Mouse (Mus musculus): ENCODE measurements at regions not wholly inside any gene's neighbourhood (a gene's known extent, or its start where the extent isn't known, plus 50 kb on each side); places are given as distances from the start of the nearest gene placed in this dataset.
"Not testable (repeated sequence)": the region's sequence is repeated elsewhere in the genome, so short reads cannot be mapped to it uniquely, and the experiment has no call there.

DNA sequence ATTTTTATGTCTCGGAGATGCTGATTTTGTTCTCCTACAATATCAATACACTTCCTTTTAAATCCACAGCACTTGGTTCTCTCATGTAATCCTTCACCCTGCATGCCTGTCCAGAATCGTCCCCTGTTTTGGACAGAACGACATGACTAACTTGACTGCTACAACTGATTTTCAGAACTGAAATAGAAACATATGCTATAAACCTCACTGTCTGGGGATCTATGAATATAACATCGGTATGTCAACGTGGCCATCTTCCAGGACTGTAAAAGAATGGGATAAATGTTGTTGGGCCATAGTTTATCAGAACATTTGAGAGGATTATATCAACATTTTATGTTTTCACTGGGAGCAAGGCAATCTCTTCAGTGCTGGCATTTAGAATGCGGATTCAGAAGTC, 795.2 kb upstream of the Pou3f3 start:
- Histone ChIP-seq H3K4me2 (ENCODE audit: low read depth) (no peak overlapping the region), H3K27me3 (ENCODE audit: control insufficient read depth, insufficient read depth, low read length) (no peaks in the 10 kb centered on the region), H3K9me3 (ENCODE audit: control insufficient read depth, low read length) (no peaks in the 10 kb centered on the region), H3K4me3 (ENCODE audit: low read depth, low read length) (no peak overlapping the region), H3K9ac (ENCODE audit: low read length) (no peak overlapping the region), H3K4me1 (ENCODE audit: control insufficient read depth, insufficient read depth, low read length) (no peaks in the 10 kb centered on the region), H3K36me3 (ENCODE audit: control insufficient read depth, insufficient read depth, low read length) (no peaks in the 10 kb centered on the region), H3K27ac (ENCODE audit: low read depth, low read length) (no peak overlapping the region)
- DNase-seq (ENCODE audit: low spot score) (no peak), ATAC-seq (ENCODE audit: insufficient read depth, low FRiP score, low TSS enrichment) (no peak)
- 87% methylated on average over 6 of the region's 6 CpGs for WGBS

DNA sequence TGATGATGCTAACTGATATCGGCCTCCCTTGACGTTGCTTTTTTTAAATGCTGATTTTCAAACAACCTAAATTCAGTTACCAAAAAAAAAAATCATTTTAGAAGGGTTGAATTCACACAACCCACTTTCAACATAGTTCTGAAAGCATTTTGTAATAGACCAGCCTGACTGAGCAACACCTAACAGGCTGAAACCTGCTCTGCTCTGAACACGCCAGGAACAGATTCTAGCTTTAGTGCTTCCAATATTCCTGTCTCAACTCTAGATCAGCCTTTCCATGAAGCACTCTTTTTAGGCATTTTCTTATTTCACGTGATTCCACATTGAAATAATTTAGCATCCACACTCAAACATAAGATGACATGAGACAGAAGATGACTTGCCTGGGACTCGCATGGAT, 789.6 kb upstream of the Pou3f3 start:
- Histone ChIP-seq H3K9me3 (ENCODE audit: control insufficient read depth, low read length) (no peaks in the 10 kb centered on the region), H3K4me2 (ENCODE audit: low read depth) (no peak overlapping the region), H3K27me3 (ENCODE audit: control insufficient read depth, insufficient read depth, low read length) (no peaks in the 10 kb centered on the region), H3K36me3 (ENCODE audit: control insufficient read depth, insufficient read depth, low read length) (no peaks in the 10 kb centered on the region), H3K4me3 (ENCODE audit: low read depth, low read length) (no peak overlapping the region), H3K9ac (ENCODE audit: low read length) (no peak overlapping the region), H3K27ac (ENCODE audit: low read depth, low read length) (no peak overlapping the region), H3K4me1 (ENCODE audit: control insufficient read depth, insufficient read depth, low read length) (no peaks in the 10 kb centered on the region)
- 85% methylated on average over 5 of the region's 5 CpGs for WGBS
- ATAC-seq (ENCODE audit: insufficient read depth, low FRiP score, low TSS enrichment): no peak
- DNase-seq (ENCODE audit: low spot score): no peak

DNA sequence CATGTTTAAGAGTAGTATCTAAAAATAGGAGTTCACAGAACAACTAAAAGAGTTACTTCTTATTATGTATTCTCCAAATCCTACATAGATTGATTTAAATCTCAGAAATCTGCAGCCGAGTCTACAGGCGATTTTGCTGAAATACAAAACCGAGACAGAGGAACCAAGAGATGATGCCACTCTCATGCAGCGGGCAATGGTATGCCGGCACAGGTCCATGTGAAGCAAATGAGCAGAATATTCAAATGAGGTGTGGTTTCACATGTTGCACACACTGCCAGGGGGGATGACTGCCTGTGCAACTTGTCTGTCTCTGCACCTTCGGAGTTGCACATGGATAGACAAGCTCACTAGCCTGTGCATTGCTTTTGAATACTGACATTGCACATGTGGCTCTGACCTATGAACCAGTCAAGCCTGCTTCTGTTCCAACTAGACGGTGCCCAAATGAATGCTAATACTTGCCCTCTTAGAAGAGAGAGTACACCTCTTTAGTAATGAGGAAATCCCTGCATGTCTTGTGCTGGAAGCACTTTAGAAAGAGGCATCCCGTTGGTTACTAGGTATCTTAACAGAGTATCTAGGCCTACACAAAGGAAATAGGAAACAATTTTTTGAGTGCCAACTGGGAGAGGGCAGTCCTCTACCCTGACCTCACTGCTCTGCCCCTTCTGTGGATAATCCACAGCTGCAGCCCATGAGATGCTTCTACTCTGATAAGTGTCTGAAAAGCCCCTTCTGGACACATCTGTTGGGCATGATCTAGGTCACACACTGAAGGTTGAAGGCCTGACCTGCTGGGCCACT, 787.4 kb upstream of the Pou3f3 start:
- H3K27me3 ChIP-seq (ENCODE audit: control insufficient read depth, insufficient read depth, low read length): no peaks in the 10 kb centered on the region
- H3K9ac ChIP-seq (ENCODE audit: low read length): no peak overlapping the region
- H3K9me3 ChIP-seq (ENCODE audit: control insufficient read depth, low read length): no peaks in the 10 kb centered on the region
- H3K27ac ChIP-seq (ENCODE audit: low read depth, low read length): no peak overlapping the region
- no peak overlapping the region for H3K4me2 ChIP-seq (ENCODE audit: low read depth)
- H3K4me3 ChIP-seq (ENCODE audit: low read depth, low read length): no peak overlapping the region
- no peaks in the 10 kb centered on the region for H3K36me3 ChIP-seq (ENCODE audit: control insufficient read depth, insufficient read depth, low read length)
- no peak for DNase-seq (ENCODE audit: low spot score)
- no peak for ATAC-seq (ENCODE audit: insufficient read depth, low FRiP score, low TSS enrichment)
- WGBS: 94% methylated on average over 8 of the region's 8 CpGs
- H3K4me1 ChIP-seq (ENCODE audit: control insufficient read depth, insufficient read depth, low read length): no peaks in the 10 kb centered on the region

DNA sequence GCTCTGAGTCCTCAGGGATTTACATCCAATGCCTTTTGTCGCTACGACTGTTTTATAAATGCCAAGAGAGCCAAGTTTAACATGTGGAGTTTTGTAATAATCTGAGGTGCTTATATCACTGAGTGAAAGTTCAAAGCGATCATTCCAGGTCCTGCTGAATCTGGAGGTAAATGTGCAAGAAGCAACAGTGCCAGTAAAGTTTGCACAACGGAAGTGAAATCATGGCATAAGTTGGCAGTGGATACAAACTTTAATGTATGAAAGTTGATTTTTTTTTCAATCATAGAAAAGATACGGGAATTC, 786.8 kb upstream of the Pou3f3 start:
- Histone ChIP-seq H3K4me3 (ENCODE audit: low read depth, low read length) (no peak overlapping the region), H3K4me1 (ENCODE audit: control insufficient read depth, insufficient read depth, low read length) (no peaks in the 10 kb centered on the region), H3K36me3 (ENCODE audit: control insufficient read depth, insufficient read depth, low read length) (no peaks in the 10 kb centered on the region), H3K27me3 (ENCODE audit: control insufficient read depth, insufficient read depth, low read length) (no peaks in the 10 kb centered on the region), H3K9ac (ENCODE audit: low read length) (no peak overlapping the region), H3K27ac (ENCODE audit: low read depth, low read length) (no peak overlapping the region), H3K9me3 (ENCODE audit: control insufficient read depth, low read length) (no peaks in the 10 kb centered on the region), H3K4me2 (ENCODE audit: low read depth) (no peak overlapping the region)
- no peak for ATAC-seq (ENCODE audit: insufficient read depth, low FRiP score, low TSS enrichment)
- DNase-seq (ENCODE audit: low spot score): no peak
- 86% methylated on average over 5 of the region's 5 CpGs for WGBS

DNA sequence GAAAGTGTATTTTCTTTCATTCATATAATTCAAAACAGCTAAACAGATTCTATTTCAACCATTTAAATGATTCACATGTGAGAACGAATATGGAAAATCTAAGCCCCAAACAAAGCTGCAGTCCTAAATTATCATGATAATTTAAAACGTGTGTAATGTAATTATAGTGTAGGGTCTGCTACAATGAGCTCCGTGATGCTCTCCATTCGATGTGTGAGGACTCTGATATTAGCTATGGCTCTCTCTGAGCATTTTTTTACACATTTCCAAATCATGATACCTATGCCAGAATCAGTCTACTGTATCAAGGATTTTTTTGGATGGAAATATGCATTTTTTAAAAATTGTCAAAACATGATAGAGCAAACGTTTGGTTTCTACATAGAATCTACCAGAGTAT, 785.8 kb upstream of the Pou3f3 start:
- Histone ChIP-seq H3K9me3 (ENCODE audit: control insufficient read depth, low read length) (no peaks in the 10 kb centered on the region), H3K9ac (ENCODE audit: low read length) (no peak overlapping the region), H3K27ac (ENCODE audit: low read depth, low read length) (no peak overlapping the region), H3K4me3 (ENCODE audit: low read depth, low read length) (no peak overlapping the region), H3K4me1 (ENCODE audit: control insufficient read depth, insufficient read depth, low read length) (no peaks in the 10 kb centered on the region), H3K4me2 (ENCODE audit: low read depth) (no peak overlapping the region), H3K27me3 (ENCODE audit: control insufficient read depth, insufficient read depth, low read length) (no peaks in the 10 kb centered on the region), H3K36me3 (ENCODE audit: control insufficient read depth, insufficient read depth, low read length) (no peaks in the 10 kb centered on the region)
- ATAC-seq (ENCODE audit: insufficient read depth, low FRiP score, low TSS enrichment) (no peak), DNase-seq (ENCODE audit: low spot score) (no peak)
- WGBS: 83% methylated on average over 5 of the region's 5 CpGs

DNA sequence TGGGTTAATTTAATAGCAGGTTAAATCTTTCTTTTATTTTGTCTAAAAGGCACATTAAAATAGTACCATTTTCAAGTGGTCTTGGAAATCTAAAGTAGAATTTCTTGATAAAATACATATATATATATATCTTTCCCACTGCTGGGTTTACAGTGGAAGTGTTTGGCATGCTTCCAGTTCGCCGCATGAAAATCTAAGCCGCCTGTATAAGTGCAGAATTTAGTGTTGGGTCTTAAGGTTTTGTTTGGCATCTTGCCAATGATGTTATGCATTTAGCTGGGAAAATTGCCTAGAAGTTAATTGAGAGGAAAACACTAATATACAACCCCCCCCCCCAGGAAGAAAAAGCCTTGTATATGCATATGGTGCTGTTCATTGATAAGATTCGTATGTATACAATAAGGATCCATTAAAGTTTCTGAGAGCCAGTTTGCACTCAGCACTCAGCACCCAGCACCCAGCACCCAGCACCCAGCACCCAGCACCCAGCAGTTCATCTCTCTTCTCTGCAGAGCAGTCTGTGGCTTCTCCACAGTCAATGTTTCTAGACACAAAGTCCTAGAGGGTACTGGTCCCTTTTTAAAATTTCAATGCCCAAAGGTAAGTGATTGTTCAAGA, 778.7 kb upstream of the Pou3f3 start:
- Histone ChIP-seq H3K27me3 (ENCODE audit: control insufficient read depth, insufficient read depth, low read length) (no peaks in the 10 kb centered on the region), H3K36me3 (ENCODE audit: control insufficient read depth, insufficient read depth, low read length) (no peaks in the 10 kb centered on the region), H3K9me3 (ENCODE audit: control insufficient read depth, low read length) (no peaks in the 10 kb centered on the region), H3K27ac (ENCODE audit: low read depth, low read length) (no peak overlapping the region), H3K4me3 (ENCODE audit: low read depth, low read length) (no peak overlapping the region), H3K4me1 (ENCODE audit: control insufficient read depth, insufficient read depth, low read length) (no peaks in the 10 kb centered on the region), H3K9ac (ENCODE audit: low read length) (no peak overlapping the region), H3K4me2 (ENCODE audit: low read depth) (no peak overlapping the region)
- WGBS: 87% methylated on average over 4 of the region's 4 CpGs
- DNase-seq (ENCODE audit: low spot score): no peak
- ATAC-seq (ENCODE audit: insufficient read depth, low FRiP score, low TSS enrichment): no peak

DNA sequence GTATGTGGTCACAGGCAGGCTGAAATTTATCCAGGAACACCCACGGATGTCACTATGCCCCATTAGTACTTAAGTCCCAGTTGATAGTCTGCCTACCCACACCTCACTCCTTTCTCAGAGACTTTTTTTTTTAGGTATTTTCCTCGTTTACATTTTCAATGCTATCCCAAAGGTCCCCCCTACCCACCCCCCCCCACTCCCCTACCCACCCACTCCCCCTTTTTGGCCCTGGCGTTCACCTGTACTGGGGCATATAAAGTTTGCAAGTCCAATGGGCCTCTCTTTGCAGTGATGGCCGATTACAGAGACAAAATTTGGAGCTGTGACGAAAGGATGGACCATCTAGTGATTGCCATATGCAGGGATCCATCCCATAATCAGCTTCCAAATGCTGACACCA, 777.8 kb upstream of the Pou3f3 start:
- not testable (repeated sequence) for H3K27ac ChIP-seq (ENCODE audit: low read depth, low read length); H3K9me3 ChIP-seq (ENCODE audit: control insufficient read depth, low read length); H3K36me3 ChIP-seq (ENCODE audit: control insufficient read depth, insufficient read depth, low read length); DNase-seq (ENCODE audit: low spot score); H3K9ac ChIP-seq (ENCODE audit: low read length); H3K4me3 ChIP-seq (ENCODE audit: low read depth, low read length); H3K27me3 ChIP-seq (ENCODE audit: control insufficient read depth, insufficient read depth, low read length); H3K4me2 ChIP-seq (ENCODE audit: low read depth); ATAC-seq (ENCODE audit: insufficient read depth, low FRiP score, low TSS enrichment); H3K4me1 ChIP-seq (ENCODE audit: control insufficient read depth, insufficient read depth, low read length)
- 90% methylated on average over 5 of the region's 5 CpGs for WGBS

DNA sequence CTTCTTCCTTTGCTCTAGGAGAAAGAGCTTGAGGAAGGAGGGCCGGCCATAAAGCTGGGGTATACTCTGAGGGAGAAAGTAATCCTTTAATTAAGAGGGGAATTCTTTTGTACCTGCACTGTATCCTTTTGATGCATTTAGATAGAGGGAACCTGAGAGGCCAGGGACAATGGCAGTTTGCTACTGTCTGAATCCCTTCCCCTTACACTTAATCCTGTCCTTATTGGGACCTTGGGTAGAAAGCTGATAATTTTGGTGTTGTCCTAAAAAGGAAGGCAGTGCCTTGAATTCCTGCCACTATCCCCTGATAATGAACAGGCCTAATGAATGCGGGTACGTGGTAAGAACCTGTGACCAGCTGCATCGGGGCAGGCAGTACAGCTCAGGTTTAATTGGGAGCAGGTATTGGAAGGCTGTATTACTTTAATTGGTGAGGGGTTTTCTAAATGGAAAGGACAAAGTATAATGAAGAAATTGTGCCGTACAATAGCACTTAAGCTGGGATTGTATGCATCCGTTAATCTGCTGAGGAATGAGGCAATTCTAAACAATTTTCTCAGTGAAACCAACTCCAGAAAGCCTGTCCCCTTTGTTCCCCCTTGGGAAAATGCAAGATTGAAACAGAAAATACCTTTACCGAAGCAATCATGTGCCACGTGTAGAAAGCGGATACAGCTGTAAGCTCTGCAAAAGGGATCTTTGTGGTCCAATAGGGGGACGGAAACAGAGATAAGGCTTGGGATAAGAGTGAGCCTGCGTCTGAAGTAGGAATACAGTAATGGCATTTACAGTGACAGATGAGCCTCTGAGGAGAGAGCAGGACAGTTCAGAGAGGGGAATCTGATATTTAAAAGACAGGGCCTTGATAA, 776.9 kb upstream of the Pou3f3 start:
- H3K4me1 ChIP-seq (ENCODE audit: control insufficient read depth, insufficient read depth, low read length): no peaks in the 10 kb centered on the region
- WGBS: 65% methylated on average over 11 of the region's 11 CpGs
- no peaks in the 10 kb centered on the region for H3K9me3 ChIP-seq (ENCODE audit: control insufficient read depth, low read length)
- no peak for DNase-seq (ENCODE audit: low spot score)
- H3K4me3 ChIP-seq (ENCODE audit: low read depth, low read length): no peak overlapping the region
- no peak overlapping the region for H3K9ac ChIP-seq (ENCODE audit: low read length)
- no peak overlapping the region for H3K4me2 ChIP-seq (ENCODE audit: low read depth)
- no peak for ATAC-seq (ENCODE audit: insufficient read depth, low FRiP score, low TSS enrichment)
- H3K27me3 ChIP-seq (ENCODE audit: control insufficient read depth, insufficient read depth, low read length): no peaks in the 10 kb centered on the region
- H3K27ac ChIP-seq (ENCODE audit: low read depth, low read length): no peak overlapping the region
- no peaks in the 10 kb centered on the region for H3K36me3 ChIP-seq (ENCODE audit: control insufficient read depth, insufficient read depth, low read length)
